Mouse (Mus musculus) kidney, embryonic 16.5 days (tissue): Measurements from ENCODE around the gene Cdca7. TPM values are rescaled to one million over a fixed set of nuclear protein-coding genes. Genes with fewer than 3 reads are reported as not detected.
A peak's percentile ranks its signal among the peaks of the same experiment; 100 is the strongest.

Source experiments
- ATAC-seq: fragments of 200-750 bp; cut with Nextera tagmentation; 2 replicates; pipeline ENCODE4 v1.8.0; 2017; ENCODE audit warnings: moderate TSS enrichment; ENCODE audit not compliant: low FRiP score, low TSS enrichment
- H3K27ac ChIP-seq: fragments of 300-500 bp; sonication (generic); 2 replicates; pipeline ENCODE4 v1.5.1; 2014; ENCODE audit warnings: low read length
- H3K27me3 ChIP-seq: fragments of 300-500 bp; sonication (generic); 2 replicates; pipeline ENCODE4 v1.6.1; 2014; ENCODE audit warnings: low read length, control low read depth, mixed read lengths; ENCODE audit not compliant: insufficient read depth
- H3K36me3 ChIP-seq: fragments of 300-500 bp; sonication (generic); 2 replicates; pipeline ENCODE4 v1.6.1; 2014; ENCODE audit warnings: low read length, control low read depth, mixed read lengths; ENCODE audit not compliant: insufficient read depth
- H3K4me1 ChIP-seq: fragments of 300-500 bp; sonication (generic); 2 replicates; pipeline ENCODE4 v1.6.1; 2014; ENCODE audit warnings: low read length, control low read depth, mixed read lengths; ENCODE audit not compliant: insufficient read depth
- H3K4me2 ChIP-seq: fragments of 300-500 bp; sonication (generic); replicated peaks from 2 replicates; pipeline ENCODE4 v1.6.1; 2014; ENCODE audit warnings: low read depth, low read length
- H3K4me3 ChIP-seq: fragments of 300-500 bp; sonication (generic); 2 replicates; pipeline ENCODE4 v1.5.1; 2014; ENCODE audit warnings: mild to moderate bottlenecking, low read length
- H3K9ac ChIP-seq: fragments of 300-500 bp; sonication (generic); replicated peaks from 2 replicates; pipeline ENCODE4 v1.6.1; 2014; ENCODE audit warnings: low read length
- H3K9me3 ChIP-seq: fragments of 300-500 bp; sonication (generic); 2 replicates; pipeline ENCODE4 v1.6.1; 2016; ENCODE audit warnings: low read length, control low read depth
- WGBS: fragments of 180-500 bp; shearing (Covaris S2); extraction: QIAGEN DNeasy Blood & Tissue Kit; methylation state at CpG from one replicate; pipeline ENCODE4 v1.1.7; 2014; 5-methylcytosine and 5-hydroxymethylcytosine counted together
- polyA plus RNA-seq: library from polyadenylated mRNA; unstranded; fragments of >200 nt; fragmentation: Nextera tagmentation; extraction: Ambion mirVana; gene quantifications from 2 replicates; pipeline ENCODE4 v1.2.1, GENCODE M21; 2015

The Cdca7 gene
- polyA plus RNA-seq, 1 experiment from 2014 or later: 165 TPM

DNA sequence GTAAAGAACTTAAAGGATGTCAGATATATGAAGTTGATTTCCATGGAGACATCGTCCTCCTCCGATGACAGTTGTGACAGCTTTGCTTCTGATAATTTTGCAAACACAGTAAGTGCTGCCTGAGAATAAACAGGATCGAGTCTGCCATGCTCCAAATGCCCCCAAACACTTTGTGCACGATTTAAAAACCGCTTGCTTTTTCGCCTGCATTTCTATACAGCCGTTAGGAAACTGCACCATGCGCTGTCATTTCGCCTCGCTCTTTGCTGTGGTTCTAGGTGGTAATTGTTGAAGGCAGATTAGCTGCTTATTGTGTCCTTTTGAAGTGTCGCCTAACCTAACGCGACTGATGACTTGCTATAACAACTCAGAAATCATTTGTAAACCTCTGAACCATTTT, 3.0 kb downstream of the Cdca7 start:
- WGBS: 68% methylated on average over 13 of the region's 13 CpGs
- H3K9me3 ChIP-seq: no peaks in the 10 kb centered on the region
- ATAC-seq: no peak
- H3K4me2 ChIP-seq: 0 out of 2 replicates have a peak overlapping the region, but pooled peaks have one; percentile 5
- no peak overlapping the region for H3K4me3 ChIP-seq
- no peak overlapping the region for H3K9ac ChIP-seq
- peaks cover 25% of the 10 kb centered on the region for H3K4me1 ChIP-seq
- no peaks in the 10 kb centered on the region for H3K27me3 ChIP-seq
- H3K36me3 ChIP-seq: peaks cover 33% of the 10 kb centered on the region
- no peak overlapping the region for H3K27ac ChIP-seq

DNA sequence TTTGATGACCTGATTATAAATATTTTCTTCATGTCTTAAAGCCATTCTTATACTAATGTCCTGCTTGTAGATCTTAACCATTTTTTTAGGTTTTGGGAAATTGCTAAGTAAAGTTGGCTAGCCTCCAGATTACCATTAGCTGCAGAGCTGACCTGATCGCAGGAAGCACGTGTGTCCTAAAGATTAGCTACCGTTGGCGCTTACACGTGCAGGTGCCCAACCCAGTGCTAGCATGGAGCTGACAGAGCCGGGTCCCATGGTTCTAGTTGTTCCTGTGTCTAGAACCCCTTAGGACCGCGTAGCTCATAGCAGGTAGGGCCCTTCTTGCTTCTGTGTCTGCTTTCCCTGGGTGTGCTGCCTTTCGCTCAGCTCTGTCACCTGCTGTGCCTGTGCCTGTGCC, 3.9 kb downstream of the Cdca7 start:
- H3K36me3 ChIP-seq: peaks cover 41% of the 10 kb centered on the region
- no peaks in the 10 kb centered on the region for H3K27me3 ChIP-seq
- H3K27ac ChIP-seq: no peak overlapping the region
- no peaks in the 10 kb centered on the region for H3K9me3 ChIP-seq
- 92% methylated on average over 9 of the region's 9 CpGs for whole genome bisulfite sequencing
- no peak for ATAC-seq
- H3K4me2 ChIP-seq: no peak overlapping the region
- H3K9ac ChIP-seq: no peak overlapping the region
- peaks cover 23% of the 10 kb centered on the region for H3K4me1 ChIP-seq
- H3K4me3 ChIP-seq: no peak overlapping the region

DNA sequence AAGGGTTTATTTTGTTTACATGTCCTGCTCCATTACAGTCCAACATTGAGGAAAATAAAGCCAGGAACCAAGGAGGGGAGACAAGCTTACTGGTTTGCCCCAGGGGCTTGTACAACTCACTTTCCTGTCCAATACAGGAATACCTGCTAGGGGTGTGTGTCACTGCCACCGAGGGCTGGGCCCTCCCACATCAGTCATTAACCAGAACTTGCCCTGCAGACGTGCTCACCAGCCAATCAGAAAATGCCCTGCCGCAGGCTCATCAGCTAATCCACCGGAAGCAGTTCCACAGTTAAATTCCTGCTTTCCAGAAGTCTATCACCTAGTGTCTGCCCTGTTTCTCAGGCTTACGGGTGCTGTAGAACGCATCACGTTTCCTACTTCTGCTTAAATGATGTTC, 15.7 kb downstream of the Cdca7 start:
- Histone ChIP-seq H3K4me2 (no peak overlapping the region), H3K4me1 (0 out of 2 replicates have a peak, but pooled peaks cover 4% of the 10 kb centered on the region), H3K36me3 (peaks cover 10% of the 10 kb centered on the region; the same call in 1 of the 2 replicates), H3K27ac (no peak overlapping the region), H3K9me3 (0 out of 2 replicates have a peak, but pooled peaks cover 3% of the 10 kb centered on the region), H3K4me3 (no peak overlapping the region), H3K9ac (no peak overlapping the region), H3K27me3 (no peaks in the 10 kb centered on the region)
- 37% methylated on average over 7 of the region's 7 CpGs for WGBS
- peak; percentile 59; the same call in 1 of the 2 replicates for ATAC-seq

DNA sequence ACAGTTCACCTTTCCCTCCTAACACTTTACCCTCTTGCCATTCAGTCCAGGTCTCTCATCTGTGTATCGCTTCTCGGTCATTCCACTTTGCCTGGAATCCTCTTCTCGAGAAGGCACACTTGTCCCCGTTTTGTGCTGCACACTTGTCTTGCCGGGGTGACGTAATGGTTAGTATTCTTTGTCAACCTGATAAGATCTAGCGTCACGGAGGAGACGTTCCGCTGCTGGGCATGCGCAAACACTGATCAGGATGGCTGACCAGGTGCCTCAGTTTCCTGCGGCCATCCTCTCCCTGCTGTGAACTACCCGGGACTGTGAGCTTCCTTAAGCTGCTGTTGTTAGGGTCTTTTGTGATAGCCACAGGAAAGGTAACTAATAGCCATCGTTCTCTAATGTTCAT, 17.1 kb downstream of the Cdca7 start:
- H3K27ac ChIP-seq: no peak overlapping the region
- no peak for ATAC-seq
- H3K27me3 ChIP-seq: 0 out of 2 replicates have a peak, but pooled peaks cover 8% of the 10 kb centered on the region
- no peaks in the 10 kb centered on the region for H3K36me3 ChIP-seq
- H3K4me3 ChIP-seq: no peak overlapping the region
- H3K9ac ChIP-seq: no peak overlapping the region
- 0 out of 2 replicates have a peak, but pooled peaks cover 3% of the 10 kb centered on the region for H3K9me3 ChIP-seq
- H3K4me2 ChIP-seq: peak overlapping the region; percentile 37; the same call in 1 of the 2 replicates
- WGBS: 42% methylated on average over 14 of the region's 14 CpGs
- 0 out of 2 replicates have a peak, but pooled peaks cover 4% of the 10 kb centered on the region for H3K4me1 ChIP-seq

DNA sequence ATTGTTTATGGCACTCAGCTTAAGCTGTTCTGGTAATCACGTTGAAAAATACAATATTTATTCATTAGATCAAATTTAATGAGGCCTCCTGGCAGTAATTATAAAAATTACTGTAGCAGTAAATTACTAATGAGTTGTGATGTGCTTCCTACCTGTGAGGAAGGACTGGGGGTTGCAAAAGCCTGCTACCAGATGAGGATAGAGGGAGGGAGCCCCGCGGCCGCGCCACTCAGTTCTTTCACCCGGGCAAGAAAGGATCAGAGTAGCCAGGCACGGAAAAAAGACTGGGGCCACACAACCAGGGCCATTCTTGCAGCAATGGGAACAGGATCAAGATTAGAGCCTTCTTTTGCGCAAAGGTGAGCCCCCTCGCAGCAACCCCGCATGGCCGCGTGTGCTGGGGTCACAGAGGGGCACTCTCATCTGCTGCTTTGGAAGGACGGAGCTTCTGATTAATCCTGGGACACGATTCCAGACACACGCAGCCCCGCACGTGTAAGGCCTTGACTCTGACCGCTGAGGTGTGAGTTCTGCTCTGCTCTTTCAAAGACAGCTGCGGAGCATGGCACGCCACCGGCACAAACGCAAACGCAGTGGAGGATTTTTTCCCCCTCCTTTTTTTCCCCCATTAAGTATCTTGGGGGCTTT, 23.2 kb downstream of the Cdca7 start:
- no peaks in the 10 kb centered on the region for H3K36me3 ChIP-seq
- peak overlapping the region; percentile 27 for H3K4me3 ChIP-seq
- H3K4me2 ChIP-seq: peak overlapping the region; percentile 50
- H3K9ac ChIP-seq: peak overlapping the region; percentile 49
- H3K27ac ChIP-seq: no peak overlapping the region
- H3K27me3 ChIP-seq: 0 out of 2 replicates have a peak, but pooled peaks cover 9% of the 10 kb centered on the region
- no peaks in the 10 kb centered on the region for H3K9me3 ChIP-seq
- H3K4me1 ChIP-seq: peaks cover 10% of the 10 kb centered on the region
- no peak; the same call in 1 of the 2 replicates for ATAC-seq
- WGBS: 6% methylated on average over 23 of the region's 23 CpGs

DNA sequence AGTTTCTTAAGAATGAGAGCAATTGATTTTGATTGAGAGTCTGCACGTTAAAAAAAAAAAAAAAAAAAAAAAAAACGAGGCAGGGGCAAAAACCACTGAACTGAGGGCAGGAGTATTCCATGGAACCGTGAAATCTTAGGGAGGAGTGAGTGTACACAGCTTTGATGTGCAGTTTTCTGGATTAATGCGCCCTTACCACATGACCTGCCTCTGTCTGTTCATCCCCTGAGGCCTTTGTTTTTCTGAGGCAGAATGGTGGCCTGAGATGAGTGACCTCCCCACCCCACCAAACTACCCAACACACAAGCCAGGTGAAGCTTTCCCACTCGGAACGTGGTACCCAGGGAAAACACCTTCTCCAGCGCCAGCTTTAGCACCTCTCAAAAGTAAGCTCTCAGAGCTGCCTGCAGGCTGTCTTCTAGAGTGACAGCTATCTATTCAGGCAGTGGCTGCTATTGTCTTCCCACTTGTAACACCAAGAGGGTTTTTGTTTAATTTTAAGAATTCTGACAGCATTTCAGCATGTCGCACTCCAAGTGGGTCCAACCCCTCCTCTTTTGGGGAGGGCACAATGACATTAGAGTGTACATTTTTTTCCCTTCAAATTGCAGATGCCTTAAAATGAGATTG, 23.9 kb downstream of the Cdca7 start:
- 26% methylated on average over 8 of the region's 8 CpGs for WGBS
- ATAC-seq: 0 out of 2 replicates have a peak, but pooled peaks have one; percentile 42
- Histone ChIP-seq H3K4me3 (no peak overlapping the region), H3K4me1 (peaks cover 10% of the 10 kb centered on the region), H3K4me2 (peak overlapping the region; percentile 50), H3K9ac (no peak overlapping the region; the same call in 1 of the 2 replicates), H3K36me3 (no peaks in the 10 kb centered on the region), H3K9me3 (no peaks in the 10 kb centered on the region), H3K27ac (no peak overlapping the region), H3K27me3 (0 out of 2 replicates have a peak, but pooled peaks cover 9% of the 10 kb centered on the region)

DNA sequence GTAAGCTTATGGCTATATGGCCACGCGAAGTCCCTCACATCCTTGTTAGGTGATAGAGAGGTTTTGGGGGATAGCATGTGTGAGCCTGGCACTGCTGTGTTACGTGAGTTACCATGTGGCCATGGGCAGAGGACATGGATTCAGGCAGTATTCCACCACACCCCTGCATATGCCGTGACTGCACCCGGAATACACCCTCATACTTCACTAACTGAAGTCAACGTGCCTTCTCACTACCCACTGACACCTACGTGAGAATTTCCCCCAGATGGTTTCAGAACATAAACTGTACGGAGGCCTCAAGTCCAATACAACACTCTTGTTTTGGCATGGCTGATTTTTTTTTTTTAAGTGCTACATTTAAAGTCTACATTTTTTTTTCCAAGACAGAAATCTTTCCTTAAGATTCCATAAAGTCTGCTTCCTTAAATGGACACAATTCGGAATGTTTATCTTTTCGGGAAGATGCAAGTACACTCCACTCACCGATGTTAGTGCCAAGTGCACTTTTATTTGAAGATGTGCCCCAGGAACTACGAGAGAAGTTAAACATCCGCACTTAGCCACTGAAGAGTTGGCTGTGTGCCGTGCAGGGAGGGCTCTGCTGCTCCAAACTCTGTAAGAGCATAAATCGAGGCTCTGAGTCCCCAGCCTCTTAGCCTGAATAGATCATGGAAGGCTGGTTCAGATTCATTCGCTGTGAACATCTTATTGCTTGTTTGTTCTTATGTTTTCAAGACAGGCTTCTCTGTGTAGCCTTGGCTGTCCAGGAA, 26.3 kb downstream of the Cdca7 start:
- Histone ChIP-seq H3K4me1 (peaks cover 10% of the 10 kb centered on the region), H3K4me2 (no peak overlapping the region), H3K27ac (no peak overlapping the region), H3K9ac (no peak overlapping the region), H3K36me3 (no peaks in the 10 kb centered on the region), H3K27me3 (0 out of 2 replicates have a peak, but pooled peaks cover 9% of the 10 kb centered on the region), H3K4me3 (no peak overlapping the region), H3K9me3 (no peaks in the 10 kb centered on the region)
- ATAC-seq: no peak
- WGBS: 72% methylated on average over 16 of the region's 16 CpGs

DNA sequence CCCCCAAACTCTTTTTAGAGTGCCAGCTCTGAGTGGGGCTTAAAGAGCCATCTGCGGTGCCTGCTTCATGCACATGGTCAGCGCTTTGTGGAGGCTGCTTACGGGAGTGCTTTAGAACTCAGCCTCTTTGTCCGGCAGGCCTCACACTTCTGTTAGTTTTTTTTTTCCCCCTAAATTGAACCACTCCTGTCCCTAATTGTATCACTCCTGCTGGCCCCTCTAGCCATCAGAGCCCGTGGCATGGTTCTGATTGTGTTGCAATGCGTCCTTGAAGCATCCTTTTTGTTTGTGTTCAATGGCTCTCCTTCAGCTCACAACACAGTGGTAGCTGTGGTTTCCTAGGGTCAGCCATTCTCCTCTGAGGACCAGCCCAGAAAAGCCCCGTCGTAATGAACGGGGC, 27.7 kb downstream of the Cdca7 start:
- 66% methylated on average over 9 of the region's 9 CpGs for WGBS
- Histone ChIP-seq H3K9ac (no peak overlapping the region), H3K27ac (no peak overlapping the region), H3K36me3 (no peaks in the 10 kb centered on the region), H3K9me3 (no peaks in the 10 kb centered on the region), H3K4me1 (peaks cover 19% of the 10 kb centered on the region), H3K4me2 (no peak overlapping the region), H3K27me3 (no peaks in the 10 kb centered on the region), H3K4me3 (no peak overlapping the region)
- ATAC-seq: no peak

DNA sequence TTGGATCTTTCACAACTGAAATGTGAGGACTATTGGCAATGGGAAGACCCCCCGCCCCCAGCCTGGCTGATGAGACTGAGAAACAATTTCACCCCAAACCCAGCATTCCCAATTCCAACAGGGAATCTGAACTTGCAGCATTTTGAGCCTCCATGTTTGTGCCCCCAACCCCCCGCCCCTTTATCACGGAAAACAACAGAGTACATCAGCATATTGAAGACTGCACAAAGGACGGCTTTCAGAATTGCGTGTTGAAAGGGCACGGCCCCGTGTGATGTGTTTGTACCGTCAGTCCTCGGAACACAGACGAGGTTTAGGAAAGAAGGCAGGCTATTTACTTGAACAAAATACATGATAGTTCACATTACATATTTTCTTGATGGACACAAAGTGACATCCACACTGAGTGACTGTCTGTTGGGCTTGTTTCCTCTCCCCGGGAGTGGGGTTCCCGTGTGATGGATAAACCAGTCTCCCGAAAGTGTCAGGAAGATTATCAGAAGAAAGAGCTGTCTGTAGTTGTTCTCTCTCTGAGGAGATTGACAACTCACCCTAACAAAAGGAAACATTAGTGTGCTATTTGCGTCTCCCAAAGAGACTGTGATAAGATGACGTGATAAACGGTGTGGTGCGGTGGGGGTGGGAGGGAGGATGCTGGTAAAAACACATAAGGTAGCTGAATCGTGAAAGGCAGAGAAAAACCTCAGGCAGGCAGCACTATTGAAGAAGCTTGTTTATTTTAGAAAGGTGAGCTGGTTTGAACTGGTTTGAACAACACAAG, 32.1 kb downstream of the Cdca7 start:
- Histone ChIP-seq H3K27ac (no peak overlapping the region), H3K4me1 (peaks cover 10% of the 10 kb centered on the region), H3K27me3 (no peaks in the 10 kb centered on the region), H3K9me3 (no peaks in the 10 kb centered on the region), H3K36me3 (no peaks in the 10 kb centered on the region), H3K4me3 (no peak overlapping the region), H3K4me2 (no peak overlapping the region), H3K9ac (no peak overlapping the region)
- WGBS: 57% methylated on average over 18 of the region's 18 CpGs
- no peak for ATAC-seq
